Mouse (Mus musculus) spleen, adult 2 months (tissue): ENCODE measurements around the gene Grm1. TPM values are rescaled to one million over a fixed set of nuclear protein-coding genes. Genes with fewer than 3 reads are reported as not detected.

Experiments
- DNase-seq, 2 experiments: peaks; one replicate each; pipeline versions ENCODE4 v3.0.0 to v3.0.0-alpha.2; 2012 to 2021; ENCODE audit warnings: low spot score in 2 of 2, low read depth in 1 of 2
- H3K27ac ChIP-seq: fragments of 200-500 bp; 2 replicates; pipeline ENCODE4 v1.5.1; 2012; ENCODE audit warnings: low read length, inconsistent platforms; ENCODE audit not compliant: insufficient read depth
- H3K27me3 ChIP-seq: fragments of 200-500 bp; 2 replicates; pipeline ENCODE4 v1.6.1; 2012; ENCODE audit warnings: mild to moderate bottlenecking, moderate library complexity, low read length, inconsistent platforms; ENCODE audit not compliant: control insufficient read depth, insufficient read depth
- H3K36me3 ChIP-seq: fragments of 200-500 bp; 2 replicates; pipeline ENCODE4 v1.6.1; 2012; ENCODE audit warnings: mild to moderate bottlenecking, low read length, inconsistent platforms; ENCODE audit not compliant: control insufficient read depth, insufficient read depth
- H3K4me1 ChIP-seq: fragments of 200-500 bp; 2 replicates; pipeline ENCODE4 v1.6.1; 2011; ENCODE audit warnings: inconsistent platforms; ENCODE audit not compliant: control insufficient read depth, insufficient read depth, insufficient read length
- H3K4me3 ChIP-seq: fragments of 200-500 bp; 2 replicates; pipeline ENCODE4 v1.5.1; 2011; ENCODE audit warnings: mild to moderate bottlenecking, inconsistent platforms; ENCODE audit not compliant: insufficient read depth, insufficient read length; ENCODE audit errors: extremely low read depth
- CTCF ChIP-seq: fragments of 200-500 bp; IDR thresholded peaks from 2 replicates; pipeline ENCODE4 v1.5.1; 2011; ENCODE audit warnings: mild to moderate bottlenecking, inconsistent platforms; ENCODE audit not compliant: insufficient read depth, insufficient read length, insufficient replicate concordance; ENCODE audit errors: extremely low read depth
- POLR2A ChIP-seq: fragments of 200-500 bp; IDR thresholded peaks from 2 replicates; pipeline ENCODE4 v1.6.1; 2011; ENCODE audit warnings: low read depth, low read length, inconsistent platforms
- WGBS: fragments of 180-500 bp; shearing (Covaris S2); methylation state at CpG from one replicate; pipeline ENCODE4 v1.1.7; 2018; 5-methylcytosine and 5-hydroxymethylcytosine counted together
- polyA plus RNA-seq: library from polyadenylated mRNA; depleted of rRNA; stranded (reverse); fragments of >200 nt; gene quantifications from 2 replicates; pipeline ENCODE4 v1.2.3, GENCODE M21; 2012

Gene Grm1
- polyA plus RNA-seq, 1 experiment: 0.12 TPM

DNA sequence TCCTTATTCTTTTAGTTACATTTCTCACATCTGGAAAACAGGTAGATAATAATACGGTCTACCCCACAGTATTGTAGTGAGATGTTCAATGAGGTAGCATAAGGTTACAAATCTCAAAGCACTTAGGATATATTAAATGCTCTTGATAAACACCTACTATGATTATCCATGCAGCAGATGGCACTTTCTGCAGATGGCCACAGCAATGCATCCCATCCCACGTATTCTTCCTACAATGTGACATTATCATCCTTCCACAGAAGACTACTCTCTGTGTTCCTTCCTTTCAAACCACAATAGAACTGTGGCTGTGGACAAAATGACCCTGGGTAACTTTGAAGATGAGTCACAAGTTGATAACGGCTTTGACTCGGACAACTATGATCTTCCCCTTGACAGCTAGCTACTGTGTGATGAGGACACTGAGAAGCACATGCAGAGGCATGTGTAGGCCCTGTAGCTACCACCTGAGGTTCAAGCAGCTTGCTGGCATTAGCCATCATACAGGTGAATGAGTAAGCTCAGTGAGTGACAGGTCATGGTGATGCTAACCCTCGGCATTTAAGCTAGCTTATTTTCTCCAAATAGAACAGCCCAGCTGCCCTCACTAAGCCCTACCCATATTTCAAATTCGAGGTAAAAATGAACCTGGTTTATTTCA is 117.5 kb downstream of the Grm1 start:
- WGBS: 82% methylated on average over 6 of the region's 6 CpGs
- no peak for TF ChIP-seq POLR2A
- no peak for TF ChIP-seq CTCF
- Histone ChIP-seq H3K4me1 (no peaks in the 10 kb centered on the region), H3K36me3 (no peaks in the 10 kb centered on the region), H3K27ac (no peak overlapping the region), H3K27me3 (no peaks in the 10 kb centered on the region), H3K4me3 (no peak overlapping the region)
- DNase-seq: no peak

DNA sequence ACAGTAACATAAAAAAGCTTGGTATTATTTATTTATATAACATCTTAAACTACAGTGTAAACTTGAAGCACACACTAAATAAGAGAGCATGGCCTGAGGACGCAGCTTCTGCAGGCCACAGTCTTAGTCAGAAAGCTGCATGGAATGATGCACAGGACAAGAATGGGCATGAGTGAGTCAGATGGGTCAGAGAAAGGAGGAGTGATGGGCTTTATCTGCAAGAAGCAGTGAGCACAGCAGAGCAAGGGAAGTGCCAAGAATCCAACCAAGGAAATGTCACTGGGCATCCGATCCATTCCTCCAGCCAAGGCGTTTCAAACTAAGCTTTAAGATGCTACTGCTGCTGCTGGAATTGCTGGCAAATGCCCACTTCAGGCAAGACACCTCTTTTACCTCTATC is 131.6 kb downstream of the Grm1 start:
- Histone ChIP-seq H3K4me3 (no peak overlapping the region), H3K27me3 (no peaks in the 10 kb centered on the region), H3K4me1 (no peaks in the 10 kb centered on the region), H3K36me3 (no peaks in the 10 kb centered on the region), H3K27ac (no peak overlapping the region)
- no peak for TF ChIP-seq POLR2A
- no peak for TF ChIP-seq CTCF
- 87% methylated on average over 3 of the region's 3 CpGs for WGBS
- no peak for DNase-seq

DNA sequence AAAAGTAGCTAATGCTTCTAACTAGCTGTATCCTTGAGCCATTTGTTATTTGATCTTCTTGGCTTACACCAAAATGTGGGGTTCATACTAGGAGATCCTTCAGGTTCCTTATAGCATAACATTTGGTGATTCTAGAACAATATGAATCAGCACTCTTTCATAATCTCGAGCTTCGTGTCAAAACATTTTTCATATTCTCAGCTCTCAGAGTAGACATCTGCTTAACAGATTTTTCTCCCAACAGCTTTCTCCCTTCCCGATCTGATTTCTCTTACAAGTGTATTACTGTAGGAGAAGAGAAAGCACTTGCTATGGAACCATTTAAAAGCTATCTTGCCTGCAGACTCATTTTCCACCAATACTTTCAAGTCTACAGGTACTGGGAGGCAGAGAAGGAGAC is 133.0 kb downstream of the Grm1 start:
- WGBS: 90% methylated on average over 3 of the region's 3 CpGs
- no peak for DNase-seq
- H3K4me1 ChIP-seq: no peaks in the 10 kb centered on the region
- no peaks in the 10 kb centered on the region for H3K36me3 ChIP-seq
- no peaks in the 10 kb centered on the region for H3K27me3 ChIP-seq
- H3K27ac ChIP-seq: no peak overlapping the region
- H3K4me3 ChIP-seq: no peak overlapping the region
- TF ChIP-seq CTCF (no peak), POLR2A (no peak)

DNA sequence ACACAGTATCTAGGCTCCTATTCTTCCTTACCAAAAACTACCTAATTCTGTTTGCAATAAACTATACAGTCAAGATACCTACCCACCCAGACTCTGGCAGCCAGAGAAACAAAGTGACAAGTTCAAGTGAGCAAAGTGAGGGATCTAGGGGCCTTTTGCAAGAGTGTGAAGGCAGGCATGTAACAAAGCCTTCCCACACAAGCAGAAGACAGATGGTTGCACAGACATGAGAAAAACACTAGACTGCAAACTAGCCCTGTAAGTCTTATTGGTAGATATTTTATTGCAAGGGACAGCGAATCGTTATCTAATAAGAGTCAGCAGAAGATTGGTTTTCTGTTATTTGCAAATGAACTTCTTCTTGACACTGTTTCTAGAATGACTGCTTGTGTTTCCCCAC is 134.6 kb downstream of the Grm1 start:
- Histone ChIP-seq H3K27ac (no peak overlapping the region), H3K36me3 (no peaks in the 10 kb centered on the region), H3K4me3 (no peak overlapping the region), H3K27me3 (no peaks in the 10 kb centered on the region), H3K4me1 (no peaks in the 10 kb centered on the region)
- 93% methylated on average over 2 of the region's 2 CpGs for WGBS
- TF ChIP-seq CTCF (no peak), POLR2A (no peak)
- no peak for DNase-seq

DNA sequence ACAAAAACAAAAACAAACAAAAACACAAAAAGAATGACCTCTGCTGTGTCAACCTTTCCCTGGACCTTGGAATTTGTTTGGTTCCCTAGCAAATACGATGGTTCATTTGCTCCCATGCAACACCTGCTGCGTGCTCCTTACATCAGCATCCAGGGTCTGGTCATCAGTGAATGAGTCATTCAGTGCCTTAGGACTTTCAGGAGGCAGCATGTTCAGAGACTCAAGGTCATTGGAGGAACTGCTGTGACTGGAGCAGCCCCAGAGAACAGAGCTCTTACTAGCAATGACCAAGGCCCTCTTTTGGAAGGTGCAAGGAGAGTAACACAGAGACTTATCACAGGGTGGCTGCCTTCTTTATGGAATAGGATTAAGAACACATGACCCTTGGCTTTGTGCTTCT is 138.2 kb downstream of the Grm1 start:
- no peak overlapping the region for H3K27ac ChIP-seq
- WGBS: 86% methylated on average over 2 of the region's 2 CpGs
- H3K4me1 ChIP-seq: no peaks in the 10 kb centered on the region
- TF ChIP-seq POLR2A (no peak), CTCF (no peak)
- no peak overlapping the region for H3K4me3 ChIP-seq
- no peaks in the 10 kb centered on the region for H3K36me3 ChIP-seq
- H3K27me3 ChIP-seq: no peaks in the 10 kb centered on the region
- DNase-seq: no peak

DNA sequence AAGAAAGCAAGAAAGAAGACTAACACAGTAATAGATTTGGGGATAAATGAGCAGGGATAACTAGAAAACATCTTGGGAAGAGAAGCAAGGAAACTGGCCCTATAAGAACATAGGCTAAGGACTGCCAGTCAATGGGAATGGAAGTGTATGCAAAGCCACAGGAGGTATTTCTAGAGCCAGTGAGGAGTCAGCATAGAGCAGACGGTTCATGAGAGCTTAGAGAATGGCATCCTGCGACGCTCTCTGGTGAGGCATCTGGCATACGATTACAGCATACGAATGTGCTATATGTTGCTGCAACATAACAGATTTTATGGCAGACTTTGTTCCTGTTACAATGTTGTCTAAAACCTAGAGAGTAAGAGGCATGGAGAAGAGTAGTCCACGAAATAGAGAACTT is 139.9 kb downstream of the Grm1 start:
- no peaks in the 10 kb centered on the region for H3K27me3 ChIP-seq
- no peak overlapping the region for H3K27ac ChIP-seq
- TF ChIP-seq POLR2A: no peak
- no peak for TF ChIP-seq CTCF
- H3K36me3 ChIP-seq: no peaks in the 10 kb centered on the region
- DNase-seq: no peak
- WGBS: 79% methylated on average over 6 of the region's 6 CpGs
- no peak overlapping the region for H3K4me3 ChIP-seq
- H3K4me1 ChIP-seq: no peaks in the 10 kb centered on the region

DNA sequence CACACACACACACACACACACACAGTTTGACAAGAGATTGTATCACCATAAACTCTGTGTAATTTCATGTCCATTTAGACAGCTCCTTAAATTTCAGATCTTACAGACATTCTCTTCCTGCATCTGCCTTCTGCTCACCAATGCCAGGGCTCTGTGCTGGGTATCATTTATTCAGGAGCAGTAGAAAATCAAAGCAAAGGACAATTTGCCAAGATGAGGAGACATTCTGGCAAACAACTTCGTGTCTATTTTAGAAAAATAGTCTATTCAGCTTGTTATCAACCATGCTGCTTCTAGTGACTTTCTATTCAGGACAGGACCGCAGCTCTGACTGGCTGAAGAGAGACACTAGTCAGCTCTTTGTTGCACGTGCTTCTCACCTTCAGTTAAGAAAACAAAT is 146.3 kb downstream of the Grm1 start:
- TF ChIP-seq POLR2A (no peak), CTCF (no peak)
- H3K27ac ChIP-seq: no peak overlapping the region
- no peaks in the 10 kb centered on the region for H3K27me3 ChIP-seq
- no peaks in the 10 kb centered on the region for H3K4me1 ChIP-seq
- H3K36me3 ChIP-seq: no peaks in the 10 kb centered on the region
- no peak for DNase-seq
- WGBS: 62% methylated on average over 3 of the region's 3 CpGs
- no peak overlapping the region for H3K4me3 ChIP-seq

DNA sequence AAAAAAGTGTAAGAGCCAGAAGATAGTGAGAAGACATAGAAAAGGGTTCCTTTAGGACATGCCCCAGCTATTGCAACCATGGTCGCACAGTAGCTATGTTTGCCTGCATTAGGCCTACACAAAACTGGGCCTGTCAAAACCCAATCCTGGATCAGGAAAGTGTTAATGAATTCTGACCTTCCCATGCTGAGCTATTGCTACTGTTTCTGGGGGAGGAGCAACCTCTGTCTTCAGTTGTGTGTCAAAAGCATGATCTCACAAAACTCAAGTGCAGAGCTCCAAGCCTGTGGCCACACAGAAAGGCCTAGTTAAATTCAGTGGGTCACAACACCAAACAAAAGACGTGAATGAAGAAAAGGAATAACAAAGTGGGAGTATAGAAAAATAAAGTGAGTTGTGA is 152.5 kb downstream of the Grm1 start:
- Histone ChIP-seq H3K27ac (no peak overlapping the region), H3K4me1 (no peaks in the 10 kb centered on the region), H3K36me3 (no peaks in the 10 kb centered on the region), H3K27me3 (no peaks in the 10 kb centered on the region), H3K4me3 (no peak overlapping the region)
- TF ChIP-seq CTCF (no peak), POLR2A (no peak)
- 89% methylated on average over 2 of the region's 2 CpGs for WGBS
- DNase-seq: no peak
